Mouse (Mus musculus): ENCODE measurements around the gene Itpr1.

Itpr1 gene

DNA sequence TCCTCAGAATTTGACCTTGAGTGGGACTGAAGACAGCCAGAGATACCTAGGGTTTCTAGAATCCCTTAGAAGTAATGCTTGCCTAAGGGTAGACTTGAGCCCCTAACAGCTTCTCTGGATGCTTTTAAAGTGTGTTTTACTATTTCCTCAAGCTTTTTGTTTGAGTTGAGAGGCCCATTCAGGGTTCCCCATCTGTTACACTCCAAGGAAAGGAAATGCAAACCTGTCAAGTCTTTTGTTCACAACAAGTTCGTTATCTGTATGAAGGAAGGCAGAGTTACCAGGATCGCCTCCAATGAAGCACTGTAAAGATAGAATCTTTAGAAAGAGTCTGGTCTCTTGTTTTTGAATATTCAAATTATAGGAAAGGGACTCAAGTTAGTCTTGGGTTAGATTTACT lies 46.8 kb downstream of the Itpr1 start:
- in situ Hi-C loops (cut with MboI; ENCODE audit: unreplicated experiment in 2 of 2), result no loop called here

GRCm38 (mm10) chr6:108261506-108261905 lies 48.6 kb downstream of the Itpr1 start:
- in situ Hi-C loops (cut with MboI; ENCODE audit: unreplicated experiment in 2 of 2), result no loop called here

DNA sequence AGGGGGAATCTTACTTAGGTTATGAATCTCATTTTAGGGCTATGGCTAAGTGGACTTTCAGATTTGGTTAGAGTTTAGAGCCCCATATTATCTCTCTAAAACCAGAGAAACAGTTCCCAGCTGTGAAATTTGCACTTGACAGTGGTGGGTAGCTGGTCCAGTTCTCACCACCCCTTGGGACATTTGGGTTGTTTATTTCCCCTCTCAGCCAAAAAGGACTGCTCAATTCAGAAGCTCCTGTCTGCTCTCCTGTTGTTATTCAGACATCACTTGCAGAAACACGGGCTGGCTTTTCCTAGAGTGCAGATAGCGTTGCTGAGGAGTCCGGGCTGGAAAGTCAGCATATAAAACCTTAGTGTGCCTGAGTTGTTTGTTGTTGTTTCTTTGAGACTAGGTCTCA lies 51.3 kb downstream of the Itpr1 start:
- in situ Hi-C loops (cut with MboI; ENCODE audit: unreplicated experiment in 2 of 2), result no loop called here

DNA sequence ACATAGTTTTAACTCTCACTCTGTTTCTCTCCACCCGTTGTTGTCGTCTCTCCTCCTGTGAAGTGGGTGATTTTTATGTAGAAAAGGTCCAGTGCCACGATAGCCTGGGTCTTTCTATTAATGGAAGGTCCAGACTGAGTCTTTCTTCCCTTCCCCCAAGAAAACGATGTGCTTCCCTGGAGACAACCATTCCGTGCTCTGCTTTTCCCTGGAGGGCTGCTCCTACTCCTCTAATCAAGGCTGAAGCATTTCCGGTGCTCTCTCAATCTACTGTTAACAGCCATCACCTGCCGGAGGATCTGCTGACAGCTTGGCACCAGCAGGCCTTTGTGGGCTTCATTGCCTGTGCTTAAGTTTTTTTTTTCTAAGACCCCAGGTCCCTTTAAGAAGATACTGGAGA lies 60.6 kb downstream of the Itpr1 start:
- in situ Hi-C loops (cut with MboI; ENCODE audit: unreplicated experiment in 2 of 2), result no loop called here

GRCm38 (mm10) chr6:108274364-108275084 lies 61.6 kb downstream of the Itpr1 start:
- in situ Hi-C loops (cut with MboI; ENCODE audit: unreplicated experiment in 2 of 2), result no loop called here

DNA sequence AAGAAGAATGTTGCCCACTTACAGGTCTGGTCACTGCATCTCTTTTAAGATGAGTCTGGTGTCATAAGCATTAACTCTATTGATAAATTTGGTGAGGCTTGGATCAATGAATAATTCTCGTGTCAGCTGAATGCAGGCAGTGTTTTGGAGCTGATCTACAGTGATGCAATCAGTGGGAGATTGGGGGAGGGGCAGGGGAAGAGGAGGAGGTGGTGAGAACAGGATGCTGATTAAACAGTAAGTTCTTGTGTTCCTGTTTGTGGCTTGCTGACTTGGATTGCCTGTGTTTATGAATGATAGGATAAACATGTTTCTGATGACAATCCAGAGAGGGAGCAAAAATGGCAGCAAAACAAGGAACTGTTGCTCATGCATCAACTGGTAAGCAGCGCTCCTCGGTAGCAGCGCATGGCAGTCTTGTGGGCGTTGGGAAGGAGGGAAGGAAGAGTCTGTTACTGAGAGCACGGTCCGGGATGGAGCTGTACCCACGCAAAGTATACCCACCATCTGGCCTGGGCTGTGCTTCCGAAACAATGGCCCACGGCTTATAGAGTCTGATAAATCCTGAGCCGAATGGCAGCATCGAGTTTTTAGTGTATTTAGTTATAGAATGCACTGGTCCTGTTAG lies 64.1 kb downstream of the Itpr1 start:
- in situ Hi-C loops (cut with MboI; ENCODE audit: unreplicated experiment in 2 of 2), result no loop called here

DNA sequence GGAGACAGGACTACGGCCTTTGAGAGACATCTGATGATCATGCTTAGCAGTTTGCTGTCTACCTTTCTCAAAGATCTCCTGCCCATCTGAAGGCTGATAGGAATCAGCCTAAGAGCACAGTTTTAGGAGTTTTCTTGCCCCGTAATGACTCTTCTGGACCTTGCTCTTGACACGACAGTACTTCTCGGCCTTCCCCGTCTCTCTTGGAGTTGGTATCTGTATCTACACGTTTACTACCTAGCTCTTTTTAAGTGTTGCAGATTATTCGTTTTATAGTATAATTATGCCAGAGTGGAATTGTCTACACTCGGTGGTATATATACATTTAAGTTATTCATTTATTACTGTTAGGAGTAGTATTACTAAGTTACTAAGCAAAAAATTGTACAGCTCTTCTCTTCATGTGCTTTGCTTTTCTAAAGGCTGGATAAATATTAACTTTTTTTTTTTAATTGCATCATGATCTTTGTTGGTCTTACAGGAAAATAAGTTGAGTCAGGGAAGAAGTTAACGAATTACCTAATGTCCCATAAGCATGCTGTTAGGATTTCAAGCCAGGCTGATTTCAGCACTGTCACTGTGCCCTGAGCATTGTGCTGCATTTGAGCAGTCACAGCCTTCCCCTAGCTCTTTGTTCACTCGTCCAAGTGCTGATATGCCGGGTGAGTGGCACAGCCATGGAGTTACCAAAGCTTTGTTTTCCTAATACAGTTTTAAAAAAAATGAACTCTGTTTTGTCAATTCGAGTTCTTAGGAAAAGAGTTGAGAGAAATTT lies 64.9 kb downstream of the Itpr1 start:
- in situ Hi-C loops (cut with MboI; ENCODE audit: unreplicated experiment in 2 of 2), result no loop called here

DNA sequence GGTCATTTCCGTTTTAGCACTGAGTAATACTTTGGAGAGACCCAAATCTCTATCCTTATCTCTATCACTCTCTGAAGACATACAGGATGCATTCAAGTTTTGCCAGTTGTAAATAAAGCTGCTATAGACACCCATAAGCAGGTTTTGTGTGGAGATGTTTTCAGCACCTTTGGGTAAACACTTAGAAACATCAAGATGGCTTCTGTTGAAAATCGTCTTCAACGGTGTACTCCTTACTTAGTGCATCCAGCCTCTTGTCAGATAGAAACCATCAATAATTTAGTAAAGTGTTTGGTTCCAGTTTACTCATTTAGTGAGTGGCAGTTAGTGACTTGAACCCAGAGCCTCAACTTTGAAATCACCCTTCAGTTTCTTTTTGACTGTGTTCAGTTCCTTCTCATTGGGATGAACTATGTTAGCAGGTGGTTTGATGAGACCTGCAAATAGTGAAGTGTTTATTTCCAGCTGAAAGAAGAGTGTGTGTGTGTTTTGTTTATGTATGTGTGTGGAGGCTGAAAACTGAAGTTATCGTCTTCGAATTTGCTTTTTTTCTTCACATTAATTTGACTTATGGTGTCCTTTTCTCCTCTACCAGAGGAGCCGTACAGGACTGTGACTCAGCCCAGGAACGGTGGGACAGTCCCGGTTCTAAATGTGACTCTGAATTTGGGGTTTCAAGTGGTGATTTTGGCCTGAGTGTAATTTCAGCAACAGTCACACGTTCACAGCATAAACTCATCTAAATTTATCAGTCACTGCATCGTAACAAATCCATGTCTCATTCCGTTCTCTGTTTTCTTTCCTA lies 66.1 kb downstream of the Itpr1 start:
- in situ Hi-C loops (cut with MboI; ENCODE audit: unreplicated experiment in 2 of 2), result no loop called here

DNA sequence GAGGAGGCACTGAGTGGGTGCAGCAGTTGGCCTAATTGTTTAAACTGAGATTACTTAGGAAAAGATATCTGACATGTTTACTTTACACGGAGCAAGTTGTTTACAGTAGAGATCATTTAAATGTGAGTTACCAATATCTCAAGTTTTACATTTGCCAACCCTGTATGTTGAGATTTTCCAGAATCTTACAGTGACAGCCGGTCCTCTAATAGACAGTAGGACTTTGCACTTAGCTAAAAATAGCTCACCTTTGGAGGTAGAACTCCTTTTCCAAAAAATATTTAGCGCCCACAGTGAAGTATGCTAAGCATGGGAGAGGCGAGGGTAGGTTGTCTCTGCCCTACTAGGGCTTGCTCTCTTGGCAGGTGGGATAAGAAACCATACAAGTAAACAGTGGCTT lies 69.2 kb downstream of the Itpr1 start:
- in situ Hi-C loops (cut with MboI; ENCODE audit: unreplicated experiment in 2 of 2), result no loop called here

- in situ Hi-C loops (cut with MboI; ENCODE audit: unreplicated experiment in 2 of 2), result no loop called here
These were observed 69.7 kb downstream of the Itpr1 start for GRCm38 (mm10) chr6:108282621-108283020.

DNA sequence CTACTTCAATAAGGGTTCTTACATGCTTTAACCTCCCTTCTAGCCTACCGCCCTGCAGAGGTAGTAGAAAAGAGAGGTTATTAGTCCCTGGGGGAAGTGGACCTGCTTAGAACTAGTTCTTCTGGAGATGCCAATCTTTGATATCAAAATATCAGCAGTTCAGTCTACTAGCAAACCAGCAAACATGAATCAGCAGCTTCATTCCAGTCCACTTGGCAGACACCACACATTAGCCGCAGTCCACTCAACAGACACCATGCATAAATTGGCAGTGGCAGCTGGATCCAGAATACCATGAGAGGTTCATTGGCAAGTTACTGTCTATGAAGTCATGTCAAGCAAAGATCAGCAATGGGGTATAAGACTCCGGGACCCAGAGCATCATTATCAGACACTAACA lies 71.8 kb downstream of the Itpr1 start:
- in situ Hi-C loops (cut with MboI; ENCODE audit: unreplicated experiment in 2 of 2), result no loop called here

DNA sequence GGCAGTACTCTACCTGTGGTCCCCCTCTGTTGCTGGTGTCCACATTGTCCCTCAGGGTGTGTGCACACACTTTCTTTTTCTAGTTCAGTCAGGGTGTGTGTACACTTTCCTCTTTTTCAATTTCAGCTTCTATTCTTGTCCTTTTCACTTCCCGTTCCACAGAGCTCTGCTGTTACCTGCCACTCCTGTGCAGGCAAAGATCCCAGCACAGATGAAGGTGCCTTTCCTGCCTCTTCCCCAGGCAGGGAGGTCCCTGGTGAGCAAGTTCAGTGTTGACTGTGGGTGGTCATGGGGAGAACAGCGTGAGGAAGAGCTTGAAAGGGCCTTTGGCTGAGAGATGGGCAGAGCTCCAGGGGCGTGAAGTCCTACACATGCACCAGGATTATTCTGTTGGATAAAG lies 76.1 kb downstream of the Itpr1 start:
- in situ Hi-C loops (cut with MboI; ENCODE audit: unreplicated experiment in 2 of 2), result no loop called here

DNA sequence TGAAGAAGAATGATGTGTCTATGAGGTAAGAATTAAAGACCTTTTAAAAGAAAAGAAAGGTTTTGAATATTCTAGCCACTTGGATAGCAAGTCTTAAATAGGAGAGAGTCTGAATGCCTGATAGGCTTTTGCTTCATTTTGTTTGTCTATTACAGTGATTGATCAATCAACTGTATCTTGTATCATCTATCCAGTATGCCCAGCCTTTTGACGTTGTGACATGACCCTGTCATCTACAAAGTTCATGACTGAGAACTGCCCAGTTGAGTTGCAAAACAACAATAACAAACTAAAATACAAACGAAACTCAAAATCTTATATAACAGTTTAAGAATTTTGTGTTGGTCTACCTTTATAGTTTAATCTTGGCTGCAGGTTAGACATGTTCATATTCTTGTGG lies 78.1 kb downstream of the Itpr1 start:
- in situ Hi-C loops (cut with MboI; ENCODE audit: unreplicated experiment in 2 of 2), result no loop called here

GRCm38 (mm10) chr6:108291556-108291955 lies 78.7 kb downstream of the Itpr1 start:
- in situ Hi-C loops (cut with MboI; ENCODE audit: unreplicated experiment in 2 of 2), result no loop called here

GRCm38 (mm10) chr6:108301856-108302255 lies 89.0 kb downstream of the Itpr1 start:
- in situ Hi-C loops (cut with MboI; ENCODE audit: unreplicated experiment in 2 of 2), result no loop called here

DNA sequence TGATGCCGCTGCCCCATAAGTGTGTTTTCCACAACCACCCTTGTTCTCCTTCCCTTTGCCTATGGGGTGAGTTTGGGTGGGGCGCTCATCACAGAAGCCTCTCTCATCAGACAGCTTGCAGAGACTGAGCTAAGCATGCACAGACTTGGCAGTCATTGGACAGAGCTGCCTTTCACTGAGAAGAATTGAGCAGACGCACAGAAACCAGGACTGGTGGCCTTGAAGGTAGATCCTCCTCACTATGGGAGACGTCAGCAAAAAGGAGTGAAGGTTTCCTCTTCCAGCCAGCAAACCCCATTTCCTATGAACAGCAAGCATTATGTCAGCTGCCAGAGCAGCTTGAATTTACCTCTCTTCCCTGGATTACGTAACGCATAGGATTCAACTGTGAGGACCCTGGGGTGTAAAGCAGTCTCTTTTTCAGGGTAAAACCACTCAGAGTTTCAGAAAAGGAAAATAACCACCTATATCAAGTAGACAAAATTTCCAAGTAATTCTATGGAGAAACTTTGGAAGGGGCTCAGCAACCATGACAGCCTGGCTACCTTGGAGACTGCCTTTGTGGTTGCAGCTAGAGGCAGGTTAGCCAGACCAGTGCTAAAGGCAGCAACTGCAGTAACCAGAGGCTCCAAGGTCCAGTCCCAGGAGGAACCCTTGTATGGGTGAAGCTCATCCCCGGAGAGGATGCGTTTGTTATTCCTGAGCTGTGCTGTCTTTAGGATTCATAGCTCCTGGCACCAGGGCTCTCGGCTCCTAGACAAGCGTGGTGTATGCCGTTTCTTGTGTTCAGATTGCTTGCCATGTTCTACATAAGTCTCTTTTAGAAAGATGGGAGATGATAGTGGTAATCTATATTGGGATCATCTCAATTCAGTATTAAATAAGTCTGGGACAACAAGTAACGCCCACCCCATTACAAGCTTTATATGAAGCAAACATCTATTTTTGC lies 91.0 kb downstream of the Itpr1 start:
- in situ Hi-C loops (cut with MboI; ENCODE audit: unreplicated experiment in 2 of 2), result no loop called here

GRCm38 (mm10) chr6:108305171-108305779 lies 92.4 kb downstream of the Itpr1 start:
- in situ Hi-C loops (cut with MboI; ENCODE audit: unreplicated experiment in 2 of 2), result no loop called here

GRCm38 (mm10) chr6:108306240-108306639 lies 93.3 kb downstream of the Itpr1 start:
- in situ Hi-C loops (cut with MboI; ENCODE audit: unreplicated experiment in 2 of 2), result no loop called here

GRCm38 (mm10) chr6:108306910-108307584 lies 94.2 kb downstream of the Itpr1 start:
- in situ Hi-C loops (cut with MboI; ENCODE audit: unreplicated experiment in 2 of 2), result no loop called here

Data from v-Abl transformed pro-B cells (cell line).